Mouse (Mus musculus): Measurements from ENCODE around the gene Dennd2d. TPM values are rescaled to one million over a fixed set of nuclear protein-coding genes. Genes with fewer than 3 reads are reported as not detected.

Dennd2d gene
- polyA plus RNA-seq, 1 experiment from 2014 or later = 3.8 TPM

- peak overlapping the region; percentile 91 for H3K4me3 ChIP-seq (replicated peaks)
- H3K27me3 ChIP-seq = no peaks in the 10 kb centered on the region
- H3K9me3 ChIP-seq (replicated peaks) = no peaks in the 10 kb centered on the region
- H3K4me1 ChIP-seq = peaks cover 23% of the 10 kb centered on the region
- no peak for ATAC-seq (replicated peaks; ENCODE audit: low FRiP score)
- no peak overlapping the region for H3K27ac ChIP-seq
- H3K4me2 ChIP-seq = peak overlapping the region; percentile 59
- no peak overlapping the region for H3K9ac ChIP-seq
- peaks cover 17% of the 10 kb centered on the region for H3K36me3 ChIP-seq
- 8% methylated on average over 3 of the region's 3 CpGs for WGBS
Observed at GRCm38 (mm10) chr3:106548971-106549370, 66.8 kb downstream of the Dennd2d start.

Other genes with a start within 250 kb of the Dennd2d start
- not detected in 2 replicates for gene Chil6, start 76.2 kb upstream of the Dennd2d start, polyA plus RNA-seq (2015; fragmentation: Nextera tagmentation; extraction: Ambion mirVana)
- gene Dram2, start 65.4 kb downstream of the Dennd2d start, polyA plus RNA-seq (2015; fragmentation: Nextera tagmentation; extraction: Ambion mirVana) = 77.2 and 87.0 TPM in 2 replicates
- gene Cept1, start 65.4 kb downstream of the Dennd2d start, polyA plus RNA-seq (2015; fragmentation: Nextera tagmentation; extraction: Ambion mirVana) = 60.4 and 65.0 TPM in 2 replicates
- 14.6 and 18.3 TPM in 2 replicates for gene Lrif1, start 202.6 kb downstream of the Dennd2d start, polyA plus RNA-seq (2015; fragmentation: Nextera tagmentation; extraction: Ambion mirVana)